Mouse (Mus musculus) lung, postnatal 0 days (tissue): ENCODE results near the gene Fibcd1. TPM values are rescaled to one million over a fixed set of nuclear protein-coding genes. Genes with fewer than 3 reads are reported as not detected.
A peak's percentile ranks its signal among the peaks of the same experiment; 100 is the strongest.

Experiments
- ATAC-seq: fragments of 200-750 bp; cut with Nextera tagmentation; 2 replicates; pipeline ENCODE4 v1.8.0; 2017; ENCODE audit warnings: moderate library complexity
- DNase-seq: peaks from one replicate; pipeline ENCODE4 v3.0.0-alpha.2; 2016; ENCODE audit warnings: low spot score
- H3K27ac ChIP-seq: fragments of 300-500 bp; sonication (generic); 2 replicates; pipeline ENCODE4 v1.5.1; 2014; ENCODE audit warnings: antibody characterized with exemption, mild to moderate bottlenecking, low read length, mixed read lengths
- H3K27me3 ChIP-seq: fragments of 300-500 bp; sonication (generic); replicated peaks from 2 replicates; pipeline ENCODE4 v1.6.1; 2014; ENCODE audit warnings: low read length, mixed read lengths; ENCODE audit not compliant: insufficient read depth
- H3K36me3 ChIP-seq: fragments of 300-500 bp; sonication (generic); 2 replicates; pipeline ENCODE4 v1.6.1; 2014; ENCODE audit warnings: low read length, mixed read lengths; ENCODE audit not compliant: insufficient read depth
- H3K4me1 ChIP-seq: fragments of 300-500 bp; sonication (generic); 2 replicates; pipeline ENCODE4 v1.6.1; 2014; ENCODE audit warnings: antibody characterized with exemption, low read depth, low read length, mixed read lengths; ENCODE audit not compliant: insufficient read depth
- H3K4me2 ChIP-seq: fragments of 300-500 bp; sonication (generic); replicated peaks from 2 replicates; pipeline ENCODE4 v1.6.1; 2014; ENCODE audit warnings: low read depth, mild to moderate bottlenecking, low read length, moderate library complexity, mixed read lengths
- H3K4me3 ChIP-seq: fragments of 300-500 bp; sonication (generic); 2 replicates; pipeline ENCODE4 v1.5.1; 2014; ENCODE audit warnings: low read depth, low read length
- H3K9ac ChIP-seq: fragments of 300-500 bp; sonication (generic); replicated peaks from 2 replicates; pipeline ENCODE4 v1.6.1; 2014; ENCODE audit warnings: low read depth, mild to moderate bottlenecking
- H3K9me3 ChIP-seq: fragments of 300-500 bp; sonication (generic); 2 replicates; pipeline ENCODE4 v1.6.1; 2016; ENCODE audit warnings: low read length, mixed read lengths
- CTCF ChIP-seq: IDR thresholded peaks from 2 replicates; pipeline ENCODE4 v1.5.1; 2016; ENCODE audit warnings: antibody characterized with exemption, mild to moderate bottlenecking
- EP300 ChIP-seq: IDR thresholded peaks from 2 replicates; pipeline ENCODE4 v1.6.1; 2016; ENCODE audit warnings: antibody characterized with exemption, mild to moderate bottlenecking, control low read depth
- WGBS: fragments of 180-500 bp; shearing (Covaris S2); extraction: QIAGEN DNeasy Blood & Tissue Kit; methylation state at CpG from one replicate; pipeline ENCODE4 v1.1.7; 2014; 5-methylcytosine and 5-hydroxymethylcytosine counted together
- polyA plus RNA-seq: library from polyadenylated mRNA; unstranded; fragments of >200 nt; fragmentation: Nextera tagmentation; extraction: Ambion mirVana; gene quantifications from 2 replicates; pipeline ENCODE4 v1.2.1, GENCODE M21; 2015

Gene Fibcd1
- polyA plus RNA-seq, 1 experiment from 2014 or later: 0.08 TPM

- no peaks in the 10 kb centered on the region for H3K4me1 ChIP-seq
- 23% methylated on average over 6 of the region's 6 CpGs for WGBS
- no peaks in the 10 kb centered on the region for H3K36me3 ChIP-seq
- ATAC-seq: no peak
- no peak overlapping the region for H3K4me2 ChIP-seq
- H3K9ac ChIP-seq: no peak overlapping the region
- H3K9me3 ChIP-seq: no peaks in the 10 kb centered on the region
- DNase-seq: no peak
- no peak overlapping the region for H3K27ac ChIP-seq
- no peak for TF ChIP-seq EP300
- peak; percentile 63 for TF ChIP-seq CTCF
- peaks cover 19% of the 10 kb centered on the region for H3K27me3 ChIP-seq
- no peak overlapping the region for H3K4me3 ChIP-seq
These were observed 39.0 kb upstream of the Fibcd1 start for GRCm38 (mm10) chr2:31884806-31885205.

- H3K9me3 ChIP-seq: no peaks in the 10 kb centered on the region
- TF ChIP-seq EP300: no peak
- no peak for TF ChIP-seq CTCF
- no peak overlapping the region for H3K27ac ChIP-seq
- H3K4me3 ChIP-seq: no peak overlapping the region
- DNase-seq (no peak), ATAC-seq (no peak)
- 38% methylated on average over 4 of the region's 4 CpGs for WGBS
- no peaks in the 10 kb centered on the region for H3K36me3 ChIP-seq
- no peak overlapping the region for H3K4me2 ChIP-seq
- peaks cover 19% of the 10 kb centered on the region for H3K27me3 ChIP-seq
- no peaks in the 10 kb centered on the region for H3K4me1 ChIP-seq
- H3K9ac ChIP-seq: no peak overlapping the region
These were observed 37.3 kb upstream of the Fibcd1 start for GRCm38 (mm10) chr2:31883061-31883460.

DNA sequence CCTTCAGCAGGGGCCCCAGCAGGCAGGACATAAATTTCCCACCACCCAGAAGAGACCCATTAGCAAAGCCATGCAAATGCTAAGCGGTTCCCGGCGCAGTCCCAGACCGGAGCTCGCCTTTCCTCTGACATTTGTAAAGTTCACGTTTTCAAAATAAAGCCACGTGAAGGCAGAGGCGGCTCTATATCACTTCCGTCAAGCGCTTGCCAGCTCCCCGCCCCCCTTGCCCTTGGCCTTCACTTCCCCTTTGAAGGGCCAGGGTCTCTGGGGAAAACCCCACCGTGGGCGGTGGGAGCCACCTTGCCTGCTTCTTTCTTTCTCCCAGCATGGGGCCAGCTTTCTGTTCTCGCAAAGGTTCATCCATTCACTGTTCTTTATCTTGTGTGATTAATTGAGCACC, 35.1 kb upstream of the Fibcd1 start:
- no peak for ATAC-seq
- Histone ChIP-seq H3K4me3 (no peak overlapping the region), H3K9me3 (no peaks in the 10 kb centered on the region), H3K27ac (no peak overlapping the region), H3K4me1 (no peaks in the 10 kb centered on the region), H3K27me3 (peaks cover 4% of the 10 kb centered on the region), H3K4me2 (no peak overlapping the region), H3K36me3 (no peaks in the 10 kb centered on the region), H3K9ac (no peak overlapping the region)
- WGBS: 3% methylated on average over 14 of the region's 14 CpGs
- TF ChIP-seq EP300: no peak
- DNase-seq: no peak

- H3K9ac ChIP-seq: no peak overlapping the region
- TF ChIP-seq EP300 (no peak), CTCF (no peak)
- H3K4me1 ChIP-seq: no peaks in the 10 kb centered on the region
- 54% methylated on average over 17 of the region's 17 CpGs for WGBS
- H3K4me2 ChIP-seq: no peak overlapping the region
- no peak overlapping the region for H3K4me3 ChIP-seq
- H3K36me3 ChIP-seq: no peaks in the 10 kb centered on the region
- no peaks in the 10 kb centered on the region; the same call in none of the 2 replicates for H3K27me3 ChIP-seq
- DNase-seq (no peak), ATAC-seq (no peak)
- no peak overlapping the region for H3K27ac ChIP-seq
- no peaks in the 10 kb centered on the region for H3K9me3 ChIP-seq
These were observed 32.8 kb upstream of the Fibcd1 start for GRCm38 (mm10) chr2:31878610-31879009.

- ATAC-seq: no peak
- Histone ChIP-seq H3K4me3 (no peak overlapping the region), H3K4me2 (no peak overlapping the region), H3K27ac (no peak overlapping the region), H3K27me3 (no peaks in the 10 kb centered on the region; the same call in 1 of the 2 replicates), H3K4me1 (no peaks in the 10 kb centered on the region), H3K36me3 (no peaks in the 10 kb centered on the region), H3K9ac (no peak overlapping the region), H3K9me3 (no peaks in the 10 kb centered on the region)
- no peak for DNase-seq
- no peak for TF ChIP-seq EP300
- no peak for TF ChIP-seq CTCF
- 21% methylated on average over 12 of the region's 12 CpGs for WGBS
These were observed 30.6 kb upstream of the Fibcd1 start for GRCm38 (mm10) chr2:31876446-31876845.

GRCm38 (mm10) chr2:31874290-31874855, 28.6 kb upstream of the Fibcd1 start:
- Histone ChIP-seq H3K9ac (no peak overlapping the region), H3K27ac (no peak overlapping the region), H3K4me2 (no peak overlapping the region), H3K27me3 (no peaks in the 10 kb centered on the region; the same call in 1 of the 2 replicates), H3K9me3 (no peaks in the 10 kb centered on the region), H3K4me1 (no peaks in the 10 kb centered on the region), H3K36me3 (no peaks in the 10 kb centered on the region), H3K4me3 (no peak overlapping the region)
- 63% methylated on average over 26 of the region's 26 CpGs for WGBS
- ATAC-seq: no peak
- no peak for TF ChIP-seq CTCF
- no peak for TF ChIP-seq EP300
- no peak for DNase-seq

GRCm38 (mm10) chr2:31870683-31871082, 24.9 kb upstream of the Fibcd1 start:
- no peak overlapping the region for H3K4me2 ChIP-seq
- H3K4me3 ChIP-seq: no peak overlapping the region
- TF ChIP-seq CTCF: no peak
- no peak for TF ChIP-seq EP300
- no peaks in the 10 kb centered on the region for H3K27me3 ChIP-seq
- no peaks in the 10 kb centered on the region for H3K36me3 ChIP-seq
- H3K4me1 ChIP-seq: no peaks in the 10 kb centered on the region
- H3K27ac ChIP-seq: no peak overlapping the region
- no peaks in the 10 kb centered on the region for H3K9me3 ChIP-seq
- ATAC-seq (no peak), DNase-seq (no peak)
- H3K9ac ChIP-seq: no peak overlapping the region
- WGBS: 52% methylated on average over 3 of the region's 3 CpGs
